Mouse (Mus musculus): ENCODE measurements around the gene Rnf43.

DNA sequence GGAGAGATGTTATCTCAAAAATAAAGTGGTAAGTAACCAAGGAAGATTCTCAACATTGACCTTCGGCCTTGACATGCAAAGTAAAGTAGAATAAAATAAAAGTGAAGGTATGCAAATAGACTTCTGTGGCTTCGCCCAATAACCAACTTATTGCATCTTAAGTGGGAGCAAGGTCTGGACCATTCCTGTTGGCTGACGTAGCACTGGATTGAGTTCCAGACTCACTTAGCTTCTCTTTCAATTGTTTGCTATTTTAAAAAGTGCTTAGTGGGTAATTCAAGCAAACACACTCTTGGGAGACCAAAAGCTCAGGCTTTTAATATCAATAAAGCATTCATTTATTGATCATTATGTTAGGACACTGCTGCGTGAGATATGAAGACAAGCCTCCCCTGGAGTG, 35.6 kb downstream of the Rnf43 start:
- TF ChIP-seq CTCF (IDR thresholded peaks at IDR 0.05; ENCODE audit: extremely low read depth, insufficient read depth, insufficient read length, insufficient replicate concordance): no peak
- no peak for TF ChIP-seq POLR2A (IDR thresholded peaks at IDR 0.05; ENCODE audit: low read depth, low read length)
